Mouse (Mus musculus): Measurements from ENCODE around the gene Slc23a4. TPM values are rescaled to one million over a fixed set of nuclear protein-coding genes. Genes with fewer than 3 reads are reported as not detected.

The Slc23a4 gene
- polyA plus RNA-seq, 1 experiment from 2014 or later, result 0.27 TPM

DNA sequence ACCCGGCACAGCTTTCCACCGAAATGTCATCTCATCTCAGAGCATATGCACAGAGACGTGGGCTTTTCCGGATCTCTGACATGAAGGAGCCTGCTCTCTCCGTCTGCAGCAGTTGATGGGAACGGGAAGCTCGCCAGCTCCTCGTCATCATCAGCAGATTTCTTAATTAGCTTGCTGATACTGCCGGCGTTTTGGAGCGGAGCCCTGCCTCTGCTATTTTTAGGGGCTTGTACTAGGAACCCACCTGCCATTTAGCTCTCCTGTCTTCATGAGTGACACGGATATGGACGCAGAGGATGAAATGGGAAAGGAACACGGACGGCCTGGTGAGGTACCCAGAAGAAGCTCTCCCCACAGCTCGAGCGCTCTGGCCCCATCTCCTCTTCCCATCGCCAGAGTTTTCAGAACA is 14.1 kb upstream of the Slc23a4 start:
- Histone ChIP-seq H3K4me1 (ENCODE audit: insufficient read depth, low read length) (peaks cover 4% of the 10 kb centered on the region; the same call in 1 of the 2 replicates), H3K4me3 (ENCODE audit: low read length) (no peak overlapping the region), H3K36me3 (ENCODE audit: insufficient read depth, low read length) (no peaks in the 10 kb centered on the region), H3K9me3 (ENCODE audit: low read length) (no peaks in the 10 kb centered on the region), H3K27ac (ENCODE audit: low read length) (no peak overlapping the region), H3K4me2 (replicated peaks; ENCODE audit: low read depth, low read length) (no peak overlapping the region), H3K27me3 (ENCODE audit: insufficient read depth, low read length) (no peaks in the 10 kb centered on the region), H3K9ac (replicated peaks; ENCODE audit: low read length) (no peak overlapping the region)
- ATAC-seq (ENCODE audit: low FRiP score, low TSS enrichment), result no peak
- 79% methylated on average over 18 of the region's 18 CpGs for WGBS

GRCm38 (mm10) chr6:34999101-34999500 is 10.9 kb upstream of the Slc23a4 start:
- WGBS, result 7% methylated on average over 4 of the region's 4 CpGs
- peak overlapping the region; percentile 30 for H3K4me2 ChIP-seq (replicated peaks; ENCODE audit: low read depth, low read length)
- H3K36me3 ChIP-seq (ENCODE audit: insufficient read depth, low read length), result no peaks in the 10 kb centered on the region
- H3K9ac ChIP-seq (replicated peaks; ENCODE audit: low read length), result no peak overlapping the region
- no peak overlapping the region for H3K4me3 ChIP-seq (ENCODE audit: low read length)
- peak; percentile 39; the same call in 1 of the 2 replicates for ATAC-seq (ENCODE audit: low FRiP score, low TSS enrichment)
- no peak overlapping the region for H3K27ac ChIP-seq (ENCODE audit: low read length)
- H3K27me3 ChIP-seq (ENCODE audit: insufficient read depth, low read length), result no peaks in the 10 kb centered on the region
- H3K4me1 ChIP-seq (ENCODE audit: insufficient read depth, low read length), result peaks cover 10% of the 10 kb centered on the region
- no peaks in the 10 kb centered on the region for H3K9me3 ChIP-seq (ENCODE audit: low read length)

DNA sequence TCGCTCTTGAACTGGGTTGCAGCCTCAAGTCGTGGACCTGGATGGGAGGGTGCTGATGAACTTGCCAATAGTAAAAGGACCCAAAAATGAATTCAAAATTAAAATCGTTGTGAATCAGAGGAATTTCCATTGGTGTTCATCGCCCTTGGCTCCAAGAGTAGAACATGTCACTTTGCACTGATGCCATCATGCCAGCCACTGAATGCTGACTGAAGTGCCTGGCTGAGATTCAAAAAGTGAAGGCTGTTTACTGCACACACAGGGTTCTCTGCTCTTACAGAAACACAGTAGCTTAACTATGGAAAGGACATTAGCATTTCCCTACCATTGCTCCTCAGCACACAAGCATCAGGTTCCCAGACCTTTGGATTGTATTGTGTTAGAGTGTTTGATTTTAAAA is 8.3 kb upstream of the Slc23a4 start:
- Histone ChIP-seq H3K36me3 (ENCODE audit: insufficient read depth, low read length) (no peaks in the 10 kb centered on the region), H3K4me1 (ENCODE audit: insufficient read depth, low read length) (peaks cover 10% of the 10 kb centered on the region), H3K27ac (ENCODE audit: low read length) (no peak overlapping the region), H3K9ac (replicated peaks; ENCODE audit: low read length) (no peak overlapping the region), H3K4me2 (replicated peaks; ENCODE audit: low read depth, low read length) (no peak overlapping the region), H3K4me3 (ENCODE audit: low read length) (no peak overlapping the region), H3K9me3 (ENCODE audit: low read length) (no peaks in the 10 kb centered on the region), H3K27me3 (ENCODE audit: insufficient read depth, low read length) (no peaks in the 10 kb centered on the region)
- no peak for ATAC-seq (ENCODE audit: low FRiP score, low TSS enrichment)
- 61% methylated on average over 4 of the region's 4 CpGs for WGBS

GRCm38 (mm10) chr6:34995265-34995681 is 7.1 kb upstream of the Slc23a4 start:
- H3K4me3 ChIP-seq (ENCODE audit: low read length), result peak overlapping the region; percentile 40
- no peaks in the 10 kb centered on the region for H3K27me3 ChIP-seq (ENCODE audit: insufficient read depth, low read length)
- H3K9ac ChIP-seq (replicated peaks; ENCODE audit: low read length), result no peak overlapping the region
- H3K4me2 ChIP-seq (replicated peaks; ENCODE audit: low read depth, low read length), result peak overlapping the region; percentile 65
- WGBS, result 5% methylated on average over 13 of the region's 13 CpGs
- H3K27ac ChIP-seq (ENCODE audit: low read length), result no peak overlapping the region
- ATAC-seq (ENCODE audit: low FRiP score, low TSS enrichment), result peak; percentile 73
- H3K36me3 ChIP-seq (ENCODE audit: insufficient read depth, low read length), result no peaks in the 10 kb centered on the region
- H3K4me1 ChIP-seq (ENCODE audit: insufficient read depth, low read length), result peaks cover 10% of the 10 kb centered on the region
- no peaks in the 10 kb centered on the region for H3K9me3 ChIP-seq (ENCODE audit: low read length)

DNA sequence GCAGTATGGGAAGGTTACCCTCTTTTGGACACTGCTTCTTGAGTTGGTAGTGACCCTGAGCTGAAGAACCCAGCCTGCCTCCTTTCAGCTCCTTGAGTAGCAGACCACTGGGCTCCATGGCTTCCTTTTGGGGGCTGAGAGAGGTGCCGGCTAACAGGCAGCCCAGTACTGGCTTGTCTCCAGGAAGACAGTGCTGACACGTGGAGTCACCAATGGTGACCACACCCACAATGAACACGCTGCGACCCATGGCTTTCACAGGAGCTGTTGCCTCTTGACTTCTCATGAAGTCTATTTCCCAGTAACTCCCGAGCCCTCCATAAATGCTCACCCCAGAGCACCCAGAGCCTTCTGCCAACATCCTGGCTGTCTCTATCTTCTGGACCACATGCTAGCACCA is 6.5 kb upstream of the Slc23a4 start:
- H3K4me3 ChIP-seq (ENCODE audit: low read length), result peak overlapping the region; percentile 40
- no peaks in the 10 kb centered on the region for H3K27me3 ChIP-seq (ENCODE audit: insufficient read depth, low read length)
- no peak for ATAC-seq (ENCODE audit: low FRiP score, low TSS enrichment)
- no peak overlapping the region for H3K27ac ChIP-seq (ENCODE audit: low read length)
- H3K36me3 ChIP-seq (ENCODE audit: insufficient read depth, low read length), result no peaks in the 10 kb centered on the region
- H3K4me2 ChIP-seq (replicated peaks; ENCODE audit: low read depth, low read length), result peak overlapping the region; percentile 65
- 68% methylated on average over 5 of the region's 5 CpGs for WGBS
- H3K9me3 ChIP-seq (ENCODE audit: low read length), result no peaks in the 10 kb centered on the region
- H3K9ac ChIP-seq (replicated peaks; ENCODE audit: low read length), result no peak overlapping the region
- H3K4me1 ChIP-seq (ENCODE audit: insufficient read depth, low read length), result peaks cover 10% of the 10 kb centered on the region

DNA sequence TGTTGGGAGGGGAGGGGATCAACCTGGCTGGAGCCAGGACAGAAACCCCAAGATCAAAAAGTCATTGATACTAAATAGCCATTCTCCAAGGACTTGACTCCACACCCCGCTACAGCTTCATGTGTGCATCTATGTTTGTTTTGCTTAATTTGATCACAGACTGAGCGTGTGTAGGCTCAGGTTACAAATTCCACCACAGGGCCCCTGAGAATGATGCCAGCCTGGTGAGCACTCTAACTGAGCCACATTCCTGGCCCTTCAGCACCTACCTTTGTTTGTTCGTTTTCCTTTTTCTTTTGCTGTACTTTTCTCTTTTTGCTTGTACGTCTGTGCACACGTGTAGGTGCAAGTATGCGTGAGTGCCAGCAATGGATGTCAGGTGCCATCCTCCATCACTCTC is 1.1 kb upstream of the Slc23a4 start:
- no peaks in the 10 kb centered on the region for H3K9me3 ChIP-seq (ENCODE audit: low read length)
- no peak overlapping the region for H3K4me3 ChIP-seq (ENCODE audit: low read length)
- H3K36me3 ChIP-seq (ENCODE audit: insufficient read depth, low read length), result no peaks in the 10 kb centered on the region
- H3K27ac ChIP-seq (ENCODE audit: low read length), result no peak overlapping the region
- peaks cover 17% of the 10 kb centered on the region for H3K4me1 ChIP-seq (ENCODE audit: insufficient read depth, low read length)
- H3K9ac ChIP-seq (replicated peaks; ENCODE audit: low read length), result no peak overlapping the region
- H3K4me2 ChIP-seq (replicated peaks; ENCODE audit: low read depth, low read length), result no peak overlapping the region
- ATAC-seq (ENCODE audit: low FRiP score, low TSS enrichment), result no peak
- H3K27me3 ChIP-seq (ENCODE audit: insufficient read depth, low read length), result no peaks in the 10 kb centered on the region
- 52% methylated on average over 6 of the region's 6 CpGs for WGBS

DNA sequence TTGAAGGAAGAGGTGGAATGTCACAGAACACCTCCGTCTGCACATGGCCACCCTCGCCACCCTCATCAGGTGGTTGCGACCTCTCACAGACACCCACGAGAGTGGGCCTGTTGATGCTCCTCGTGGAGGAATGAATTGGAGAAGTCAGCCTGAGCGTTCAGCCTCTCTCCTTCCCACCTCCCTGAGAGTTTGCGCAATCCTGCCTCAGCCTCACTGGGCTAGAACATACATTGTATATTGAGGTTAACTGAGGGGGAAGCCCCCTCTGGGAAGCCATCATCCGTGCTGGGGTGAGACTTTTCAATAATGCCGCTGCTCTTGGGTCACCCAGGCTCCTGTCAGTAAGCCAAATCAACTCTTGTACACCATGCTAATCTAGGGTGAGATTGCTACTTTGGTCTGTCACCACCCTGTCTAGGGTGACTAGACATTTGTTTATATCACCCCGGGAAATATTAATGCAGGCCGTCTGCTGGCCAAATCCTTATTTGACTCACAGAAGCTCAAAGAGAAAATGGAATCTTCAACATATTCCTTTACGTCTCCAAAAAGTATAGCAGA is 1.0 kb downstream of the Slc23a4 start:
- Histone ChIP-seq H3K27ac (ENCODE audit: low read length) (no peak overlapping the region), H3K9me3 (ENCODE audit: low read length) (no peaks in the 10 kb centered on the region), H3K36me3 (ENCODE audit: insufficient read depth, low read length) (no peaks in the 10 kb centered on the region), H3K4me3 (ENCODE audit: low read length) (no peak overlapping the region), H3K4me2 (replicated peaks; ENCODE audit: low read depth, low read length) (no peak overlapping the region), H3K9ac (replicated peaks; ENCODE audit: low read length) (no peak overlapping the region), H3K4me1 (ENCODE audit: insufficient read depth, low read length) (peaks cover 17% of the 10 kb centered on the region), H3K27me3 (ENCODE audit: insufficient read depth, low read length) (no peaks in the 10 kb centered on the region)
- ATAC-seq (ENCODE audit: low FRiP score, low TSS enrichment), result no peak
- 90% methylated on average over 12 of the region's 12 CpGs for WGBS

GRCm38 (mm10) chr6:34980661-34981060 is 7.5 kb downstream of the Slc23a4 start:
- Histone ChIP-seq H3K4me2 (replicated peaks; ENCODE audit: low read depth, low read length) (no peak overlapping the region), H3K27me3 (ENCODE audit: insufficient read depth, low read length) (no peaks in the 10 kb centered on the region), H3K9me3 (ENCODE audit: low read length) (no peaks in the 10 kb centered on the region), H3K36me3 (ENCODE audit: insufficient read depth, low read length) (no peaks in the 10 kb centered on the region), H3K27ac (ENCODE audit: low read length) (no peak overlapping the region), H3K4me3 (ENCODE audit: low read length) (no peak overlapping the region), H3K4me1 (ENCODE audit: insufficient read depth, low read length) (no peaks in the 10 kb centered on the region), H3K9ac (replicated peaks; ENCODE audit: low read length) (no peak overlapping the region)
- no peak for ATAC-seq (ENCODE audit: low FRiP score, low TSS enrichment)
- WGBS, result 61% methylated on average over 9 of the region's 9 CpGs

GRCm38 (mm10) chr6:34979291-34979690 is 8.9 kb downstream of the Slc23a4 start:
- Histone ChIP-seq H3K9me3 (ENCODE audit: low read length) (no peaks in the 10 kb centered on the region), H3K36me3 (ENCODE audit: insufficient read depth, low read length) (no peaks in the 10 kb centered on the region), H3K4me1 (ENCODE audit: insufficient read depth, low read length) (no peaks in the 10 kb centered on the region), H3K9ac (replicated peaks; ENCODE audit: low read length) (no peak overlapping the region), H3K27me3 (ENCODE audit: insufficient read depth, low read length) (no peaks in the 10 kb centered on the region), H3K27ac (ENCODE audit: low read length) (no peak overlapping the region), H3K4me3 (ENCODE audit: low read length) (no peak overlapping the region), H3K4me2 (replicated peaks; ENCODE audit: low read depth, low read length) (no peak overlapping the region)
- WGBS, result 72% methylated on average over 3 of the region's 3 CpGs
- ATAC-seq (ENCODE audit: low FRiP score, low TSS enrichment), result no peak

DNA sequence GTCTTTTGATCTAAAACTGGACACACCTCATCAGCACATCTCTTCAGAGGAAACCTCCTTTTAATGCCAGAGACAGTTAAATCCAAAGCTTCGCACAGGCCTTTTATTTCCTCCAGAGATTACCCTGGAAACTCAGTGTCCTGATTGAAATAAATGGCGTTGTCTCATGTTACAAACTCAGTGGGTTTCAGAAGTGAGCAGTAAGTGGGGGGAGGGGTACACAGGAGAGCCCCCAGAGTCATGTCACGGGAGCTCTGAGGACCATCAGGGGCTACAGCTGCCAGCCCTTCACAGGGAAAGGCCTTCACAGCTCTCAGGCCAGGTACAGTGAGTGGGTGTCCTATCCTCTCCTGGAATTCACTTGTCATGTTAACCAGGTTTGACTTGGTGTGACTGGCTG is 17.0 kb downstream of the Slc23a4 start:
- no peak for ATAC-seq (ENCODE audit: low FRiP score, low TSS enrichment)

More for the DNA sequence above, 17.0 kb downstream of the Slc23a4 start:
- Histone ChIP-seq H3K36me3 (ENCODE audit: insufficient read depth, low read length) (no peaks in the 10 kb centered on the region), H3K27ac (ENCODE audit: low read length) (no peak overlapping the region), H3K4me2 (replicated peaks; ENCODE audit: low read depth, low read length) (no peak overlapping the region), H3K4me1 (ENCODE audit: insufficient read depth, low read length) (no peaks in the 10 kb centered on the region), H3K4me3 (ENCODE audit: low read length) (no peak overlapping the region), H3K27me3 (ENCODE audit: insufficient read depth, low read length) (no peaks in the 10 kb centered on the region), H3K9me3 (ENCODE audit: low read length) (no peaks in the 10 kb centered on the region), H3K9ac (replicated peaks; ENCODE audit: low read length) (no peak overlapping the region)
- 20% methylated on average over 3 of the region's 3 CpGs for WGBS
